Mouse (Mus musculus) hindbrain, embryonic 14.5 days (tissue): ENCODE measurements at regions not wholly inside any gene's neighbourhood (a gene's known extent, or its start where the extent isn't known, plus 50 kb on each side); places are given as distances from the start of the nearest gene placed in this dataset.

Source experiments
- ATAC-seq: fragments of 200-750 bp; cut with Nextera tagmentation; 2 replicates; pipeline ENCODE4 v1.8.0; 2017; ENCODE audit warnings: moderate number of reproducible peaks, mild to moderate bottlenecking, moderate TSS enrichment, moderate library complexity; ENCODE audit not compliant: low FRiP score
- DNase-seq: peaks from one replicate; pipeline ENCODE4 v3.0.0-alpha.2; 2015; ENCODE audit warnings: low spot score
- H3K27ac ChIP-seq: fragments of 300-500 bp; sonication (generic); 2 replicates; pipeline ENCODE4 v1.5.1; 2014; ENCODE audit warnings: mild to moderate bottlenecking, moderate library complexity
- H3K27me3 ChIP-seq: fragments of 300-500 bp; sonication (generic); 2 replicates; pipeline ENCODE4 v1.6.1; 2014; ENCODE audit warnings: mild to moderate bottlenecking, low read length, mixed read lengths; ENCODE audit not compliant: control insufficient read depth, insufficient read depth
- H3K36me3 ChIP-seq: fragments of 300-500 bp; sonication (generic); replicated peaks from 2 replicates; pipeline ENCODE4 v1.6.1; 2014; ENCODE audit not compliant: control insufficient read depth, insufficient read depth
- H3K4me1 ChIP-seq: fragments of 300-500 bp; sonication (generic); replicated peaks from 2 replicates; pipeline ENCODE4 v1.6.1; 2014; ENCODE audit warnings: antibody characterized with exemption, low read length, mixed read lengths; ENCODE audit not compliant: control insufficient read depth, insufficient read depth
- H3K4me2 ChIP-seq: fragments of 300-500 bp; sonication (generic); replicated peaks from 2 replicates; pipeline ENCODE4 v1.6.1; 2014; ENCODE audit warnings: mild to moderate bottlenecking, moderate library complexity
- H3K4me3 ChIP-seq: fragments of 300-500 bp; sonication (generic); replicated peaks from 2 replicates; pipeline ENCODE4 v1.5.1; 2014; ENCODE audit warnings: mild to moderate bottlenecking, low read length
- H3K9ac ChIP-seq: fragments of 300-500 bp; sonication (generic); 2 replicates; pipeline ENCODE4 v1.6.1; 2014
- H3K9me3 ChIP-seq: fragments of 300-500 bp; sonication (generic); 2 replicates; pipeline ENCODE4 v1.6.1; 2016; ENCODE audit warnings: low read length; ENCODE audit not compliant: control insufficient read depth
- WGBS: fragments of 180-500 bp; shearing (Covaris S2); extraction: QIAGEN DNeasy Blood & Tissue Kit; methylation state at CpG from one replicate; pipeline ENCODE4 v1.1.7; 2014; 5-methylcytosine and 5-hydroxymethylcytosine counted together

DNA sequence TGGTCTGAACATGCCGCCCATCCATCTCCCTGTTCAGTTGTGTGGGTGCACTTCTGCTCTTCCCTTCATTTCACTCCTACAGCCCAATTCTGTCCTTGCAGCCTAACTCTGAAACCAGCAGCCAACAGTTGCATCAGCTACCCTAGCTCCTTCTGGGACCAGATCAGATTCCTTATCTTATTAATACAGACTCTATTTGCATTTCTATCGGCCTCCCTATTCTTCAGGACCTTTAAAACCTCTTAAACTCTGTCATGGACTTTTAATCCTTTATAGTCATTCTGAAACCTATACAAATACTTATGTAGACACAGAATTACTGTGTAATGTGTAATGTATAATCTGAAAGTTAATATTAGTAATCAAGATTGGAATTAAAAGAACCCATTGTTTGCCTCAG is 195.9 kb upstream of the Thbs1 start:
- Histone ChIP-seq H3K36me3 (no peaks in the 10 kb centered on the region), H3K4me1 (no peaks in the 10 kb centered on the region), H3K27ac (no peak overlapping the region), H3K4me2 (no peak overlapping the region), H3K4me3 (no peak overlapping the region), H3K9me3 (no peaks in the 10 kb centered on the region), H3K27me3 (no peaks in the 10 kb centered on the region), H3K9ac (no peak overlapping the region)
- WGBS: 88% methylated on average over 2 of the region's 2 CpGs
- DNase-seq (no peak), ATAC-seq (no peak)

- H3K4me2 ChIP-seq: no peak overlapping the region
- no peaks in the 10 kb centered on the region for H3K4me1 ChIP-seq
- no peaks in the 10 kb centered on the region for H3K9me3 ChIP-seq
- WGBS: 87% methylated on average over 3 of the region's 3 CpGs
- no peak overlapping the region for H3K27ac ChIP-seq
- H3K9ac ChIP-seq: no peak overlapping the region
- H3K36me3 ChIP-seq: no peaks in the 10 kb centered on the region
- H3K4me3 ChIP-seq: no peak overlapping the region
- H3K27me3 ChIP-seq: no peaks in the 10 kb centered on the region
- no peak for DNase-seq
- ATAC-seq: no peak
Observed at GRCm38 (mm10) chr2:117917181-117917580, 194.5 kb upstream of the Thbs1 start.

- DNase-seq (no peak), ATAC-seq (no peak)
- no peaks in the 10 kb centered on the region for H3K36me3 ChIP-seq
- no peak overlapping the region for H3K4me2 ChIP-seq
- 28% methylated on average over 5 of the region's 5 CpGs for WGBS
- no peaks in the 10 kb centered on the region for H3K9me3 ChIP-seq
- no peak overlapping the region for H3K9ac ChIP-seq
- H3K4me1 ChIP-seq: no peaks in the 10 kb centered on the region
- no peaks in the 10 kb centered on the region for H3K27me3 ChIP-seq
- no peak overlapping the region for H3K4me3 ChIP-seq
- no peak overlapping the region for H3K27ac ChIP-seq
Observed at GRCm38 (mm10) chr2:117924877-117925276, 186.8 kb upstream of the Thbs1 start.

- Histone ChIP-seq H3K4me3 (no peak overlapping the region), H3K9me3 (no peaks in the 10 kb centered on the region), H3K4me1 (no peaks in the 10 kb centered on the region), H3K9ac (no peak overlapping the region), H3K27me3 (no peaks in the 10 kb centered on the region), H3K4me2 (no peak overlapping the region), H3K27ac (no peak overlapping the region), H3K36me3 (no peaks in the 10 kb centered on the region)
- no peak for DNase-seq
- no peak for ATAC-seq
- 93% methylated on average over 5 of the region's 5 CpGs for WGBS
Observed at GRCm38 (mm10) chr2:117925412-117925811, 186.3 kb upstream of the Thbs1 start.

DNA sequence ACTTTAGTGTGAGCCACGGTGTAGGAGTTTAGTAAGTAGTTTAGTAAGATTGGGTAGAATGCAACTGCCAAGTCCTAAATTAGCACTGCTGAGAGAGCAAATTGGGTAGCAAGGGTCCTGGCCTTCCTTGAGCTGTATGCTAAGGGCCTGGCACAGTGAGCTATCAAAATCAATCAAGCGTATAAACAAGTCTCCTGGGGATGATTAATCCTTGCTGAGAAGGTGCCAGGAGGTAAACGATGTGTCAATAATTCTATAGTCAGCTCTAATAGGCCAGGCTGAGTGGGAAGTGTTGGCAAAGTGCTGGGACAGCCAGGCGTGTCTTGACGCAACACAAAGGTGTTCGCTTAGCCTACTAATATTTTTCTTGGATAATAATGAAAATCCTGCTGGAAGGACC is 183.6 kb upstream of the Thbs1 start:
- Histone ChIP-seq H3K4me2 (no peak overlapping the region), H3K4me3 (no peak overlapping the region), H3K27me3 (0 out of 2 replicates have a peak, but pooled peaks cover 4% of the 10 kb centered on the region), H3K9ac (no peak overlapping the region), H3K36me3 (no peaks in the 10 kb centered on the region), H3K27ac (no peak overlapping the region), H3K9me3 (no peaks in the 10 kb centered on the region), H3K4me1 (no peaks in the 10 kb centered on the region)
- 46% methylated on average over 6 of the region's 6 CpGs for WGBS
- ATAC-seq (peak; percentile 46; the same call in 1 of the 2 replicates), DNase-seq (no peak)

- ATAC-seq: no peak
- H3K36me3 ChIP-seq: no peaks in the 10 kb centered on the region
- WGBS: 82% methylated on average over 1 of the region's 1 CpGs
- H3K27ac ChIP-seq: no peak overlapping the region
- no peak overlapping the region for H3K4me2 ChIP-seq
- H3K9me3 ChIP-seq: no peaks in the 10 kb centered on the region
- H3K27me3 ChIP-seq: 0 out of 2 replicates have a peak, but pooled peaks cover 9% of the 10 kb centered on the region
- H3K9ac ChIP-seq: no peak overlapping the region
- no peak overlapping the region for H3K4me3 ChIP-seq
- DNase-seq: no peak
- no peaks in the 10 kb centered on the region for H3K4me1 ChIP-seq
Observed at GRCm38 (mm10) chr2:117929586-117929985, 182.1 kb upstream of the Thbs1 start.

GRCm38 (mm10) chr2:117930895-117931537 is 180.7 kb upstream of the Thbs1 start:
- Histone ChIP-seq H3K4me1 (no peaks in the 10 kb centered on the region), H3K9me3 (no peaks in the 10 kb centered on the region), H3K27ac (no peak overlapping the region), H3K4me3 (no peak overlapping the region), H3K9ac (no peak overlapping the region), H3K36me3 (no peaks in the 10 kb centered on the region), H3K27me3 (0 out of 2 replicates have a peak, but pooled peaks cover 9% of the 10 kb centered on the region), H3K4me2 (no peak overlapping the region)
- WGBS: 91% methylated on average over 3 of the region's 3 CpGs
- no peak for DNase-seq
- no peak for ATAC-seq

- Histone ChIP-seq H3K4me3 (no peak overlapping the region), H3K9ac (no peak overlapping the region), H3K9me3 (no peaks in the 10 kb centered on the region), H3K27me3 (0 out of 2 replicates have a peak, but pooled peaks cover 15% of the 10 kb centered on the region), H3K4me2 (no peak overlapping the region), H3K27ac (no peak overlapping the region), H3K36me3 (no peaks in the 10 kb centered on the region), H3K4me1 (peaks cover 5% of the 10 kb centered on the region; the same call in 1 of the 2 replicates)
- ATAC-seq: no peak
- no peak for DNase-seq
- 86% methylated on average over 6 of the region's 6 CpGs for WGBS
Observed at GRCm38 (mm10) chr2:117936590-117936989, 175.1 kb upstream of the Thbs1 start.

- Histone ChIP-seq H3K27ac (no peak overlapping the region), H3K27me3 (0 out of 2 replicates have a peak, but pooled peaks cover 6% of the 10 kb centered on the region), H3K4me3 (no peak overlapping the region), H3K4me2 (no peak overlapping the region), H3K4me1 (peaks cover 5% of the 10 kb centered on the region; the same call in 1 of the 2 replicates), H3K9me3 (no peaks in the 10 kb centered on the region), H3K9ac (no peak overlapping the region), H3K36me3 (no peaks in the 10 kb centered on the region)
- ATAC-seq (peak; percentile 43; the same call in 1 of the 2 replicates), DNase-seq (peak; percentile 36)
- 17% methylated on average over 12 of the region's 12 CpGs for WGBS
Observed at GRCm38 (mm10) chr2:117938283-117939049, 173.2 kb upstream of the Thbs1 start.
